Mouse (Mus musculus): ENCODE results near the gene Mphosph6. TPM values are rescaled to one million over a fixed set of nuclear protein-coding genes. Genes with fewer than 3 reads are reported as not detected.

Mphosph6 gene
- polyA plus RNA-seq, 1 experiment = 26.2 TPM

DNA sequence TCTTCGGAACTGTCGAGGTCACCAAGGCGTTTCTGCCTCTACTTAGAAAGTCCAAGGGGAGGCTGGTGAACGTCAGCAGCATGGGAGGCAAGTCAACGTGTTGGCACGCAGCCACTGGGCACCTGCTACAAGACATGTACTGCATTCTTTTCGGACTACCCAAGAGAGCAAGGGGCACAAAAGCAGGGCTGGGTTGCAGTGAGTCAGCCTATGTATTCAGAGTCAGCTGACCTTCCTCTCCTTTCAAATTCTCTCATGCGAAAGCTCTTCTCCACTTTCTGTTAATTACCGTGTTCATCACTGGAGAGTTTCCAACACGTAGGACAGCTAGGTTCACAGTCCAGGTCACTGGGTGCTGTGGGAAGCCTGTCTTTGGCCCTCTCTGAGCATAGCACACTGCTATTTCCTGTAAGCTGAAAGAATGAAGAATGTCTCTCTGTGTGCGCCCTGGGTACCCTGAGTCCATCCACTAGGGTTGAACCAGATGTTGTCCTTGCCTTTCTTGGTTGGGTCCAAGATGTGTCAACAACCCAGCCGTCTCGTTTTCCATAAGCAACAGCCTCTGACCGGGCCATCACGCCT lies 59.2 kb downstream of the Mphosph6 start:
- TF ChIP-seq POLR2A (IDR thresholded peaks at IDR 0.05; ENCODE audit: borderline replicate concordance, insufficient read depth, low read length) = no peak
- no peak for TF ChIP-seq CTCF (IDR thresholded peaks at IDR 0.05; ENCODE audit: borderline replicate concordance, insufficient read depth, low read depth, low read length)
- WGBS = 33% methylated on average over 15 of the region's 15 CpGs
- Histone ChIP-seq H3K4me3 (replicated peaks; ENCODE audit: insufficient read depth, low read depth, low read length) (no peak overlapping the region), H3K4me1 (ENCODE audit: control insufficient read depth, insufficient read depth, low read length) (no peaks in the 10 kb centered on the region), H3K27ac (ENCODE audit: insufficient read depth, low read length) (no peak overlapping the region), H3K27me3 (ENCODE audit: control insufficient read depth, insufficient read depth, low read length) (no peaks in the 10 kb centered on the region)
- DNase-seq = no peak

Other genes starting within 250 kb of the Mphosph6 start
- 5.8 and 6.0 TPM in 2 replicates for gene Sdr42e1, start 128.3 kb downstream of the Mphosph6 start, polyA plus RNA-seq (2012; rRNA removed)
- 1.1 and 2.0 TPM in 2 replicates for gene Hsd17b2, start 100.0 kb downstream of the Mphosph6 start, polyA plus RNA-seq (2012; rRNA removed)